Mouse (Mus musculus): ENCODE measurements at regions not wholly inside any gene's neighbourhood (a gene's known extent, or its start where the extent isn't known, plus 50 kb on each side); places are given as distances from the start of the nearest gene placed in this dataset.

GRCm38 (mm10) chr1:137330634-137331033 lies 370.4 kb upstream of the Nr5a2 start:
- peak; percentile 34 for DNase-seq (ENCODE audit: low read depth, low spot score)

GRCm38 (mm10) chr1:137323884-137324594 lies 363.8 kb upstream of the Nr5a2 start:
- DNase-seq (ENCODE audit: low read depth, low spot score), result peak; percentile 31

DNA sequence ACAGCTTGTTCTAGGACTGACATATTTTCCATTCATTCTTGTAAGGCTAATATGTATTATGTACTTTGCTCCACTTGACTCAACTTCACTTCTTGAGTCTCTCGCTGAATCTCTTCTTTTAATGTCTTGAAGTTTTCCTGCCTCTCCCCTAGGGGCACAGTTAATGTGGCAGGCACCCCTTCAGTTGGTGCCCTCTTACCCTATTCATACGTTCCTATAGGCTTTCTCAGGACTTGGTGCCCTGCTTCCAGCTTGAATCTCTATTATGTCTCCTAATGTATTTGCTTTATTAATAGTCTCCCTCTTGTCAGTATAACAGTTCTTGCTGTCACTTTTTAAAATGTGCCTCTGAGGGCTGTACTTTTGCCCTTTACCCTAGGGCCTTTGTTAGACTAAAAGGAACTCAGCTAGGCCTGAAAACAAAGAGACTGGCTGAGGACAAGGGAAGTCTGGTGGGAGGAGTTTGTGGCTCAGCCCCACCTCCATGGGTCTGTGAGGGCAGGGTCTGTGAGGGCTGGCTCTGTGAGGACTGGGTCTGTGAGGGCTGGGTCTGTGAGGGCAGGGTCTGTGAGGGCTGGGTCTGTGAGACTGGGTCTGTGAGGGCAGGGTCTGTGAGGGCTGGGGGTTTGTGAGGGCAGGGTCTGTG lies 362.9 kb upstream of the Nr5a2 start:
- no peak for DNase-seq (ENCODE audit: low read depth, low spot score)

DNA sequence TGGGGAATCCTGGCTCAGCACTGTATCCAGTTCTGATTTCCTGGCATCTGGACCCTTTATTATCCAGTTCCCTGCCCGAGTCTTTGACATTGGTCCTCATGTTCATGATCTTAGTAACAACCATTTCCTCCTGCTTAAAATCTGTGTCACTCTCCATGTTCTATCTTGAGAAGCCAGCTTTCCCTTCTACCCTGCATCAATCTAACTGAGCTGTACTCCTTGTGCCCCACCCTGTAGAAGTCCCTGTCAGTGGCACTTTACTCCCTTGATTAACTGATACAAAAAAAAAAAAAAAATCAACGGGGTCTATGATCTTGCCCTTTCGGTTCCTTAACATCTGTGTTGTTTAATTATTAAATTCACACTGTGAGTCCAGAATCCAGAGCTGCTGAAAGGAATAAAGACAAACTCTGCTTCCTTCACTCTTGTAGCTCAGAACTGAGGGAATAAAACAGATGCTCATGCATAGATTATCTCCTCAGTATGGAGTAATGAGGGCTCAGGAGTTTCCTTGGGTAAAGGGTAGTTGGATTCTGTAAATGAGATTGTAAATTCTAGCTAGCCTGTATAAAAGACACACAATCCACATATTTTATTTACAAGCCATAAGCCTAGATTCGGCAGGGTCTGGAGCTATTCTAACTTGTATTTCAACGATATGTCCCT lies 342.6 kb upstream of the Nr5a2 start:
- DNase-seq (ENCODE audit: low read depth, low spot score), result no peak

DNA sequence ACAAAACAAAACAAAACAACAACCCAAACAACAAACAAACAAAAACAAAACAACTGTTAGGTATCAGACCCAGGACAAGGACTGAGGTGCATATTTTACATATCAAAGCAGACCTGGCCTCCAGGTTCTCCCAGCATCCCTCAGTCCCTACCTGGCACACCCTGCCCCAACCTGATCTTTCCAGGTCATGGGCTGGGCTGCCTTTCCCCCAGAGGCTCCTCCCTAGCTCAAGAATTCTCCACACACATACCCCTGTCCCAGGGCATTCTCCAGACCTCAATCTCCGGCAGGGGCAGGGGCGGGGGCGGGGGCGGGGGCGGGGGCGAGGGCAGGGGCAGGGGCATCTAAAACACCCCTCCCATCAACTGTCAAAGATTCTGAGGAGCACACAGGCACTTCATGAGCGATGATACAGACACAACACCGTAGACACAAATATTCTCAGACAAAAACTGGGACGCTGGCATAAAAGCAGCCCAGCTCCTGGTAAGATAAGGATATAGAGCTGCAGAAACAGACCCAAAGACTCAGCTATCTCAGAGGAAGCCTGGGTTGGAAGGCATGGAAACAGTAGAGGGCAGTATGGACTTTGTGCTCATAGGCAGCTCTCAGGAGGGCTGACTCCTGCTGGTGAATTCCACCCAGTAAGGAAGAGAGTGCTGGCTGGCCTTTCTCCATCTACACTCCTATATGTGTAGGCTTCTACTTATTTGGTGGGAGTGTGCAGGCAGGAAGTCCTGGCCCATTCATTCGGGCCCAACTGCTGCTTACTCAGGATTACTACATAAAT lies 337.7 kb upstream of the Nr5a2 start:
- DNase-seq (ENCODE audit: low read depth, low spot score), result no peak

DNA sequence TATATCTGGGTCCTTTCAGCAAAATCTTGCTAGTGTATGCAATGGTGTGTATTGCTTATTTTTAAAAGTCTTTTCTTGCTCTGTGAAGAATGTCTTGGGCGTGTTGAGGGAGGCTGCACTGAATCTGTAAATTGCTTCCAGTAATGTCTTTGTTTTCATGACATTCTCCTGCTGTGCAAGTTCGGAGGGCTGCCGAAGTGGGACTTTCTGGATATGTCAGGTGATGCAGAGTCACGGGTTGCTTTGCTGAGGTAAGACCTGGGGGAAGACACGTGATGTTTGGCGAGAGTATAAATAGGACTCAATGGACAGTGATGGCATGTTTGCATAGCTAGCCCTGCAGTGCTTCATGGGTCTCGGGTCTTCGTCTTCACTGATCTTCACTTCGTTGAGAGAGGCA lies 329.2 kb upstream of the Nr5a2 start:
- DNase-seq (ENCODE audit: low read depth, low spot score), result no peak

DNA sequence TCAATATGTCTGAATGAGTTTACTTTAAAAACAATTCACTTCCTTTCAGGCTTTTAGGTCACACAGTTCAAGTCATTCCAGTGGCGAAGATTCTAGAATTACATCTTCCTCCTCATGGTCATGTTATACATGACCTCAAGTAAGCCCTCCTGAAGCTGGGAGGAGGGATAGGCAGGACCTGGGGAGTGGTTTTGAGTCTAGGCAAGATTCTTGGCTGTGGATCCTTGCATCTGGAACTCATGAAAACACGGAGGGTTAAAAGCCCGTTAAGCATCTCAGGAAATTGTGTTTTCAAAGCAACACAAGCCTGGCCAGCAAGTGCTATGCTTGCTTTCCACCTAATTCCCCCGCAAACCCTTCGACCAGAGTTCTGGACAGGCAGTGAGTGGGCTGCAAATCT lies 323.0 kb upstream of the Nr5a2 start:
- no peak for DNase-seq (ENCODE audit: low read depth, low spot score)

GRCm38 (mm10) chr1:137282457-137282856 lies 322.2 kb upstream of the Nr5a2 start:
- DNase-seq (ENCODE audit: low read depth, low spot score), result no peak

GRCm38 (mm10) chr1:137280391-137281386 lies 320.4 kb upstream of the Nr5a2 start:
- DNase-seq (ENCODE audit: low read depth, low spot score), result no peak

- no peak for DNase-seq (ENCODE audit: low read depth, low spot score)
Measured at GRCm38 (mm10) chr1:137279981-137280380, 319.7 kb upstream of the Nr5a2 start.

DNA sequence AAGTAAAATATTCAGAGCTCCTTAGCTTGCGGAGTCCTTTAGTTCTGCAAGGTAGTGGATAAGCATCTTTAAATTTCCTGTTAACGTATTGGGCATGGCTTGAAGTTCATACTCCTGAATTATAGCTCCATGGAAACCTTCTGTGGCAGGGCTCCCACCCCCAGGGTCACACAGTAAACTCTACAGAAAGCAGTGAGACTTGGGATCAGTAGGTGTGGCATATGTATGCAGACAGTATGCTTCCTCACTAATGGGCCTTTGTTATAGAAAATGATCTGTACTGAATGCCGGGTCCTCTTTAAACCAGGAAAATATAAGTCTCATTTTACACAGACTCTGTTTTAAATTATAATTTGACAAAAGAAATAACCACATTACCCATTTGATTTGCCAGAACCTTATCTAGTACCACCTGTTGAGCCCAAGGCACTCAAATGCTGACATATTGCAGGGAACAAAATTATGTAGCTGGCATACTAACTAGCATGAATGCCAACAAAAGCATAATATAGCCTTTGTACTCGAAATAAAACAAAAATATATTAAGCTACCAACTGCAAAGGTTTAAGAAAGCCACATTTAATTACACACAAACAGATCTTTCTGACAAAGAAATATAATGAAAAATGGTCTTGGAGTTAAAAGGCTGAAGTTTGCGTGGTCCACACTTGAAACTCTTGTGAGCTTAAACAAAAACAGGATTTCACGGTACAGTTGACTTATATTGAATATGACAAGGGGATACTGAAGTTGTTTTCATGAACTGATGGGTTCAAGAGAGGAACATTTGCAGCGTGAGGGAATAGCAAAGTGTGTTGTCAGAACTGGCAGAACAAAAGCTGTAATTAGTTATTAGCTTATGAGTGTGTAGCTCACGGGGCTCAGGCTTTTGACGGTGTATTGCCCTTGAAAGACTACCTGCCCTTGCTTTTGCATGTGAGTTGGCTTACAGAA lies 310.7 kb upstream of the Nr5a2 start:
- DNase-seq (ENCODE audit: low read depth, low spot score), result no peak

- no peak for DNase-seq (ENCODE audit: low read depth, low spot score)
Measured at GRCm38 (mm10) chr1:137262806-137263370, 302.6 kb upstream of the Nr5a2 start.

DNA sequence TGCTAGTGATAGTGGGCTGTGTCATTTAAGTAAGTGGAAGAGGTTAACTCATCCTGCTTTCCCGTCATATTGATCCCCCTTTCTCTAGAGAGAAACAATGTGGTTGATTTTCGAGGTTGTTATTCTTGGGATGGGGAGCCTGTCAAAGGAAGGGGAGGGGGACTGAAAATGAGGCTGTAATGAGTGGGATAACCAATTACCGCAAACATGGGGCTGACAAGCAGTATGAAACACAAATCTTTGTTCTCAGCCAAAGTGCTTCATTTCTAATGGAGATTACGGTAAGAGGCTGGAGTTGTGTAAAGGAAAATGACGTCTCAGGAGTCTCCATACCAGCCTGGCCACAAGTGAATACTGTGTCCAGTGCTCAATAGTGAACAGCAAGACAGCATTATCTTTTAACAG lies 301.9 kb upstream of the Nr5a2 start:
- no peak for DNase-seq (ENCODE audit: low read depth, low spot score)

GRCm38 (mm10) chr1:137256294-137256693 lies 296.0 kb upstream of the Nr5a2 start:
- DNase-seq (ENCODE audit: low read depth, low spot score), result no peak

DNA sequence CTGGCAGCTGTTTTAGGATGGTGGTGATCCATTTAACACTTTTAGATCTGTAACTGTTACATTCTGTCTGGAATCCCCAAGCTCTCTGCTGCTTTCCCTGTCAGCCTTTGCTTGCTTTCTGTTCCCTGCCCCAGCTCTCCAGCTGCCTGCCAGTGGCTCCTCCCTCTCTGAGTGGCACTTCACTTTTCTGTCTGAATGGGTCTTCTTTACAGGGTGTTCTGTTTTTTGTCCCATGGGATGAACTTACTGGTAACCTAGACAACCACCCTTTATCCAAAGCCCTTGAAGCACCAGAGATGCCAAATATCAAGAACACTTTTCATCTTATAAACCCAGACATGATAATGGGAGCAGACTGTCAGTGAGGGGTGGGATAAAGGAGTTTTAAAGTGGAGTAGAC lies 294.8 kb upstream of the Nr5a2 start:
- DNase-seq (ENCODE audit: low read depth, low spot score), result no peak

DNA sequence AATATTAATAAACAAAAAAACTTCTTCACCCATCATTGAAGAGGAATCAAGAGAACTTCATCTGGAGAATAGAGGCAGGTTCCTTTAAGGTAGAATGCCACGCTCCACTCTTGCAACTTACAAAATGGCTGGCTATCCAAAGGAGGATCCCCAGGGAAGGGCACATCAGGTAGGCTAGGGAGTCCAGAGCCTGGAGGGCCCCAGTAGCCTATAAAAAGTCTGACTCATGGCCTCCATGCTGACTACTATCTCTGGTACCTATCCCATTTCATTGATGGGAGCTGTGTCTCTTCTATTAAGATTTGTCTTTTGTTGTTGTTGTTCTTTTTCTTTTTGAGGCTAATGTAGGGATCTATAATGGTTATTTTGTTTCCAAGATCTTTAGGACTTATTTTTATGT lies 294.4 kb upstream of the Nr5a2 start:
- no peak for DNase-seq (ENCODE audit: low read depth, low spot score)

GRCm38 (mm10) chr1:137227098-137227485 lies 266.8 kb upstream of the Nr5a2 start:
- no peak for DNase-seq (ENCODE audit: low read depth, low spot score)

GRCm38 (mm10) chr1:137226479-137227097 lies 266.3 kb upstream of the Nr5a2 start:
- DNase-seq (ENCODE audit: low read depth, low spot score), result peak; percentile 13

DNA sequence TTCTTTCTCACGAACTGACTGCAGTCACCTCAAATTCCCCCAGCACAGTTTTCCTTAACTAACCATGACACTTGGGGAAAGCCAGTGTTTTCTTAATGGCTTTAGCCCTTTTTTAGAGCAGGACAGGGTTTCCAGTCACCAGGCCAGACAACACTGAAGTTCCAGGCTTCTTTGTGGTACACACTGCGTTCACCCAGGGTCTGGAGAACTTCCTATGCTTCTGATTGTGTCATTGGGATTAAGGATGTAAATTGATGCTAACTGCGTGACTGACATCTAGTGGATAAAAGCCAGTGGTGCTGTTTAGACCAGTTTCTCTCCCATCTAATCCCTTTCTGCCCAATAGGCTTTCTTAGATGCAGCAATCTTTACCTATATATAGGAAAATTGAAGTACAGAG lies 265.2 kb upstream of the Nr5a2 start:
- DNase-seq (ENCODE audit: low read depth, low spot score), result peak; percentile 61

All from 3T3-L1 (cell line).